Mouse (Mus musculus) heart, postnatal 4 days (tissue): ENCODE results near the gene Nxnl2. TPM values are rescaled to one million over a fixed set of nuclear protein-coding genes. Genes with fewer than 3 reads are reported as not detected.
"Not testable (repeated sequence)": the region's sequence is repeated elsewhere in the genome, so short reads cannot be mapped to it uniquely, and the experiment has no call there.

ENCODE experiments used
- DNase-seq: peaks from one replicate; pipeline ENCODE4 v3.0.0; 2021
- microRNA-seq, 2 experiments: library from miRNA; unstranded; fragments of <30 nt; microRNA quantifications; one replicate each; pipeline ENCODE4 v1.2.0; 2021 to 2022
- total RNA-seq, 2 experiments: library from RNA; stranded (reverse); gene quantifications; 2 replicates each; pipeline ENCODE4 v1.2.3; 2021

The Nxnl2 gene
- total RNA-seq, 2 experiments from 2014 or later: 1.6 to 1.7 TPM

- DNase-seq: no peak
Measured at GRCm38 (mm10) chr13:51182236-51182635, 11.4 kb downstream of the Nxnl2 start.

- DNase-seq: no peak
Measured at GRCm38 (mm10) chr13:51184896-51185295, 14.1 kb downstream of the Nxnl2 start.

GRCm38 (mm10) chr13:51190336-51190735 lies 19.5 kb downstream of the Nxnl2 start:
- DNase-seq: no peak

GRCm38 (mm10) chr13:51191416-51192140 lies 20.8 kb downstream of the Nxnl2 start:
- peak; percentile 55 for DNase-seq

- DNase-seq: no peak
Measured at GRCm38 (mm10) chr13:51193893-51194292, 23.1 kb downstream of the Nxnl2 start.

GRCm38 (mm10) chr13:51197699-51198098 lies 26.9 kb downstream of the Nxnl2 start:
- no peak for DNase-seq

GRCm38 (mm10) chr13:51198186-51198585 lies 27.4 kb downstream of the Nxnl2 start:
- peak; percentile 15 for DNase-seq

- not testable (repeated sequence) for DNase-seq
Measured at GRCm38 (mm10) chr13:51201985-51202843, 31.4 kb downstream of the Nxnl2 start.

GRCm38 (mm10) chr13:51202844-51203173 lies 32.0 kb downstream of the Nxnl2 start:
- DNase-seq: peak; percentile 58

GRCm38 (mm10) chr13:51203467-51203866 lies 32.6 kb downstream of the Nxnl2 start:
- DNase-seq: no peak

- DNase-seq: not testable (repeated sequence)
Measured at GRCm38 (mm10) chr13:51204081-51204480, 33.3 kb downstream of the Nxnl2 start.

GRCm38 (mm10) chr13:51207965-51208364 lies 37.1 kb downstream of the Nxnl2 start:
- no peak for DNase-seq

- DNase-seq: peak; percentile 58
Measured at GRCm38 (mm10) chr13:51208378-51209100, 37.7 kb downstream of the Nxnl2 start.

- no peak for DNase-seq
Measured at GRCm38 (mm10) chr13:51210639-51211038, 39.8 kb downstream of the Nxnl2 start.

- no peak for DNase-seq
Measured at GRCm38 (mm10) chr13:51214746-51215145, 43.9 kb downstream of the Nxnl2 start.

- no peak for DNase-seq
Measured at GRCm38 (mm10) chr13:51220897-51221296, 50.1 kb downstream of the Nxnl2 start.

GRCm38 (mm10) chr13:51221425-51222160 lies 50.8 kb downstream of the Nxnl2 start:
- DNase-seq: no peak

Small RNAs within 50 kb of the gene (microRNA-seq; reads per million reads assigned to microRNA genes)
- 0 reads per million in 2 experiments for gene Gm44341

Other genes starting within 250 kb of the Nxnl2 start
- 10 to 100 TPM; 75.0 to 75.7 TPM for gene Spin1, start 70.1 kb upstream of the Nxnl2 start, total RNA-seq
- gene S1pr3, start 237.6 kb downstream of the Nxnl2 start, total RNA-seq: 10 to 100 TPM; 22.9 to 23.2 TPM